Mouse (Mus musculus): Measurements from ENCODE around the gene Hoxb6.

GRCm38 (mm10) chr11:96290705-96291355, 1.4 kb upstream of the Hoxb6 start:
- TF ChIP-seq USF1 (IDR thresholded peaks at IDR 0.05; ENCODE audit: low read depth): no peak
- TF ChIP-seq POLR2A (IDR thresholded peaks at IDR 0.05; ENCODE audit: insufficient read length, low read depth): no peak
- TF ChIP-seq TCF12 (IDR thresholded peaks at IDR 0.05; ENCODE audit: insufficient read depth, poor library complexity, severe bottlenecking): no peak
- no peak for TF ChIP-seq E2F4 (IDR thresholded peaks at IDR 0.05; ENCODE audit: insufficient read depth)
- TF ChIP-seq TCF3 (IDR thresholded peaks at IDR 0.05; ENCODE audit: insufficient read length, low read depth): no peak
- TF ChIP-seq POLR2AphosphoS2 (IDR thresholded peaks at IDR 0.05; ENCODE audit: insufficient read length, low read depth): no peak
- TF ChIP-seq MYOD1 (IDR thresholded peaks at IDR 0.05; ENCODE audit: control insufficient read depth in 1 of 3, insufficient read length in 2 of 3, low read depth in 2 of 3): no peak
